Mouse (Mus musculus): ENCODE measurements around the gene Aif1.

DNA sequence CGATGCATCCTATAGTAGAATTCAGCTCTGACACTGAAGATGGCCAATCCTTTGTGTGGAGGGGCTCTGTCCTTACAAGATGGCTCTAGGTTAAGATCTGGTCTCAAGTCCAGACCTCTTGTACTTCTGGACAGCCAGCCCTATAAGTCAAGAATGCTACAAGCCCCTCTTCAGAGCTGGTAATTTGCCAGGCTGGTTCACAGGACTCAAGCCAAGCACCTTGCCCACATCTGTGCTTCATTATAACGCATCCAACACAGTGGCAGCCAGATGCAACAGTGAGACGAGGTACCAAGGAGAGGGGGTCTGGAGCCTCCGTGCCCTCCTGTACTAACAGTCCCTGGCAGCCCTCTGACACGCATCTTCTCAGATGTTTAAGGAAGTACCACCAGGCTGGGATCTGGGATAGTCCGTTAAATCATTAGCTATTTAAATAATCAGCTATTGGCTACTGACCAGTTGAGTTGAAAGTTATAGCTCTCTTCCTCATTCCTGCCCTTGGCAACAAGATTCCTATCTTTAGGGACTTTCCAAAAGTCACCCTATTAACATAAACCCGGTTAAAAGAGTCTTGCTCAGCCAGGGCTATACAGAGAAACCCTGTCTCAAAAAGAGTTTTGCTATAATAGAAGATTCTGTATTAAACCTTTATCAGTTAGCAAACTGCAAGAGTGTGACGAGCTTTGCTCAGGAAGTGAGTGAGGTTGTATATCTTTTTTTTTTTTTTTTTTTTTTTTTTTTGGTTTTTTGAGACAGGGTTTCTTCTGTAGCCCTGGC is 1.5 kb downstream of the Aif1 start:
- TF ChIP-seq CTCF (IDR thresholded peaks at IDR 0.05; ENCODE audit: low read depth) (no peak), EP300 (IDR thresholded peaks at IDR 0.05; ENCODE audit: low read depth) (no peak)
